Mouse (Mus musculus) adrenal gland, postnatal 36 days (tissue): ENCODE measurements at regions not wholly inside any gene's neighbourhood (a gene's known extent, or its start where the extent isn't known, plus 50 kb on each side); places are given as distances from the start of the nearest gene placed in this dataset.

ENCODE experiments used
- DNase-seq, 2 experiments: peaks; one replicate each; pipeline ENCODE4 v3.0.0; 2021; ENCODE audit warnings: mixed read lengths in 1 of 2

DNA sequence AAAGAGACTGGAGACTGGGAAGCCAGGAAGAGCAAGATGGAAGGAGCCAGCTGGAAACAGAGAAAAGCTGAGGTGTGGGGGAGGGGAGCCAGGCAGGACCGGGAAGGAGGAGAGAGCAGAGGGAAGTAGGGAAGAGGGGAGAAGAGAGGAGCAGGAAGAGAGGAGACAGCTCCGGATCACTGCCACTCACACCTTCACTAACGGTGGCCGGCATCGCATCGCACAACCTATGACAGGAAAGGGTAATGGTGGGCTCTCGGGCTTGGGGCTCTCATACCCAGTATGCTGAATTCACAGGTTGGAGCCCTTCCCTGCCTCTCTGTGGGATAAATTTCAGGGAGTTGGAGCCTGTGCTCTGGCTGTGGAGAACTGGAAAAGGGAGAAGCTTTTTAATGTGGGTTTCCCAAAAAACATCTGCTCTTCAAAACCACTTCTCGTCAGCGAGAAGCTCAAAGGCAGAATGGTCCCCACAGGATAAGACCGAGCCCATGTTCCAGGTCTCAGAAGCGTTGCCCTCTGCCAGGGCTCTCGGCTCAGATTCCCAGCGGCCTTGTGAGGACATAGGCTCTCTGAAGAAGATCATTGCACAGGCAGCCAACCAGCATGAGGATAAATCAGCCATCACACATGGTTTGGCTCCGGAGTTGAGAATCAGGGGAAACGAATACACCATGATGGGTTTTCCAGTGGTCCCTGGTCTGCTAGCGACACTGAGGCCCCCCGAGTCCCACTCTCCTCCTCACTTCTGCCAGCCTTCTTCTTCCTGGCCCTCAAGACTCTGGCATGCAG is 53.8 kb upstream of the Coro2b start:
- no peak for DNase-seq

DNA sequence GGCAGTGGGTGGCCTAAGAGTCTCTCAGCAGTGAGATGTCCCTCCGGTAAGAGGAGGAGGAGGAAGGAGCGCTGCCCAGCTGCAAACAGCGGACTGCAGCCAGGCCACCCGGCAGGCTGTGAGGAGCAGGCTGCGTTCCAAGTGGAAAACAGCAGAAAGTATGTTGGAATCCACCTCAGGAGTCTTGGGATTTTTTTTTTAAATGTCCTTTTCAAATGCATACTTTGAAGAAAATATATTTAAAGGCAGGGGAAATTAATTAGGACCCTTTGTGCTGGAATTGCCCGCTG is 54.3 kb upstream of the Coro2b start:
- no peak for DNase-seq

DNA sequence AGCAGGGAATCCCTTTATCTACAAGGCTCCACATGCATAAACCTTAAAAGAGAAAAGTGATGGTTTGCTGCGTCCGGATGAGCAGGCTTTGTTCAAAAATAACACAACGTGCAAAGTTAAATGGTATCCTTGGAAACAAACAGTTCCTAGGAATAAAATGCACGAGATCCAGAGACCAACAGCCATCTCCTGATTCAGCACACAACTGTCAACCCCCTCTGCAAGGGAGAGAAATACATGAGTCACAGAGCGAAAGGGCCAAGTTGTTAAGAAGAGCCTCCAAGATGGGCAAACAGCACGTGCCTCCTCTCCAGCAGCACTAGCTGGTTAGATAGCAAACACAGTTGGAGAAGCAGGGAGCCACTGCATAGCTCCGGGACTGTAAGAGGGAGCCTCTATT is 61.2 kb upstream of the Coro2b start:
- peak in 1 of 2 experiments; percentile 31 for DNase-seq

DNA sequence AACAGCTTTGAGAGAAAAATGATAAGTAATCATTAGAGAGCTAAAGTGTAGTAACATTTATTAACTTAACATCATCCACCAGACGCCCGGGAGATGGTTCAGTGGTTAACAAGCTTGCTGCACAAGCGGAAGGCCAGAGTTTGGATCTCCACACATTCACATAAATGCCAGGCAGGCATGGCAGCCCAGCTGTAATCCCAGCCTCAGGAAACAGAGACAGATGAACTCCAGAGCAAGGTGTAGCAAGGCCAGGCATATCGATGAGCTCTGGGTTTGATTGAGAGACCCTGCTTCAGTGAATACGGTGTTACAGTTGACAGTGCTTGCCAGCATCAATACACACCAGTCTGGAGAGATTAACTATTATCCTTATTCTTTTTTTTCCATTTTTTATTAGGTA is 62.1 kb upstream of the Coro2b start:
- no peak for DNase-seq

DNA sequence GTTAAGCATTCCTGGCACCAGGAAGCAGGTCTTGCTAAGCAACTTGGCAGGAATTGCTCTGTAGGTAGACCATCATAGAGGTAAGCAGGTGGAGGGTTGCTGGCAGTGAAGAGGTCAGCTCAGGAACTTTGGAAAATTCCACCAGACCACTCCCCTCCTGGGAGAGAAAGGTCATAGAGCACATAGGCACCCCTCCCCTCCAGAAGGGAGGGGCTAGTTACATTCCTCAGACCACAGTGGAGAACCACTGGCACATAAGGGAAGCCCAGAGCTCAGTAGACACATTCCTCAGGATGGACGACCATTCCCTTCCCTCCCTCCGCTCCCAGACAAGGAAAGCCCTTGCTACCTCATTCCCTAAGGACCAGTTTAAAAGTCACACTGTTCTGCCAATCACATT is 67.1 kb upstream of the Itga11 start:
- DNase-seq, result no peak

DNA sequence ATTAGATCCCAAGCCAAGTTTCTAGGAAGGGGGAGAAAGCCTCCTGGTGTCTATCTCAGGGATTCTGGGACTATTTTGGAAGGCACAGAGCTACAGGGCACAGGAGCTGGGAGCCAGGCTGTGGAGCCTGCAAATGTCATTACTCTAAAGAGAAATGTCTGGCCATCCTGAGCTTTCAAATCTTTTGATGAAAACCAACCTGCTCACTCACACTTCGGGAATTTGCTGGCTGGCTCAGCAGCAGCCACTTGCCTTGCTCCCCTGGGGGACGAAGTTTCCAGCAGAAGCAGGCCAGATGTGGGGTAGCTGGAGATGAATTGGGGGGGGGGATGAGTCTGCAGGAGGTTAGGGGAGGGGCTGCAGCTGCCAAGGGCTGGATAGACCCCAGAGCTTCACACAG is 66.2 kb upstream of the Itga11 start:
- no peak for DNase-seq

DNA sequence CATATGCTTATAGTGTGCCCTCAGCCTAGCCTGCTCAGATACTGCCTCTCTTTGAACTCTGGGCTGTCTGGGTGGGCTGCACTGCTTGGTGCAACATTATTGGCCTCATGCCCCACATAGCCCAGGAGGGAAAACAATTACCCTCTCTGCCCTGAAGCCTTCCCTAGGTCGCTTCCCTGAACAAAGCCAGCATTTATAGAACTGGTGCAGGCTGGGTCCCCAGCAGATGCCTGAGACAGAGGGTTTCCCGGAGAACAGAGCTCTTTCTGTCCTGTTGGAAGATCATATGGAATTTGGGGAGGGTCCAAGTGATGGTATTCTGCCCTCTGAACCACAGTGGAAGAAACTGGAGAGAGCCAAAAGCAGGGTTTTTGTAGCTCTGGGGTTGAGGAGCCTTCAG is 64.6 kb upstream of the Itga11 start:
- DNase-seq, result no peak

DNA sequence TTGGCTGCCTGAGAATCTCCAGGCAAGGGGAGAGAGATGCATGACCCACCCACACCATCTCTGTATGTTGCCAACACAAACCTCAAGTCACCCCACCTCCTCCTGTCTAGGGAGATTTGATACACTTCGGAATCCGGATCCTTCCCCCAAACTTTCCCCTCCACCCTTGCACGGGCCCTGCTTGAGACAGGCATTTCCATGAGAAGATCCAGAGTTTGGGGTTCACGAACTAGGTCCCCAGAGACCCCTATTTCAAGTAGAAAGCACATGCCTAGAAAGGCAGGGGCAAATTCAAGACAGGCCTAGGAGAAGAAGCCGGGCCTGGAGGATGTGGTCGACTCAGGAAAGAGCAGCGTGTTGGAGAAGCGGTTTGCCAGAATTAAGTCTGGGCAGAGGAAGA is 63.8 kb upstream of the Itga11 start:
- no peak for DNase-seq

DNA sequence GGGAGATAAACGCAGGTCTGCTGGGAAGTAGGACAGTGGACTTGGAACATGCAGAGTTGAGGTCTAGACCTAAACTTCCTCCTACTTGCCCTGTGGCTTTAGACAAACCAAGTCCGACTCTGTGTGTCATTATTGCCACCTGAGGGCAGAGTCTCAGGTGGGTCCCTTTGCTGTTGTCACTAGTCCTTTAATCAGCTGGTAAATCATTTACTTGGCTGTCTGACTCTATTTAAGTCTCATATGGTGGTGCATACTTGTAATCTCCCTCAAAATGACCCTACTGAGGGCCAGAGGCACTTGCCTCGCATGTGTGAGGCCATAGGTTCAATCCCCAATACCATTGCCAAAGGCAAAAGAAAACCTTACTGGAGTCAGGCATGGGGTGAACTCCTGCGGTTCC is 62.7 kb upstream of the Itga11 start:
- DNase-seq, result no peak

DNA sequence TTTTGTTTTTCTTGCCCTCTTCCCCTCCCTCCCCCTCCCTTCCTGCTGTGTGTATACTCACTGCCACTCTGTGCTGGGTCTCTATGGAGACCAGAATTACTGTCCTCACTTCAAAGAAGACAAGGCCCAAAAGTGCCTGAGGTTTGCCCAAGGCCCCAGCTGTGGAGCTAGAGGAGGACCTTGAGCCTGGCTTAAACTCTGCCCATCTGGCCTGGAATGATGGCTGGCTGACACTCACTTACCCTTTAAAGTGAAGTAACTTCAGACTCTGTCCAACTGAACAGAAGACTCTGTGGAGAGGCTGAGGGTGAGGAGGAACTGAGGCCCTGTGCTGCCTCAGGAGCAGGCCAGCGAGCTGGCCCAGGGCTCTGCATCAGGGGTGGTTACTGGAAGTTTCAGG is 61.8 kb upstream of the Itga11 start:
- peak in 1 of 2 experiments; percentile 41 for DNase-seq

DNA sequence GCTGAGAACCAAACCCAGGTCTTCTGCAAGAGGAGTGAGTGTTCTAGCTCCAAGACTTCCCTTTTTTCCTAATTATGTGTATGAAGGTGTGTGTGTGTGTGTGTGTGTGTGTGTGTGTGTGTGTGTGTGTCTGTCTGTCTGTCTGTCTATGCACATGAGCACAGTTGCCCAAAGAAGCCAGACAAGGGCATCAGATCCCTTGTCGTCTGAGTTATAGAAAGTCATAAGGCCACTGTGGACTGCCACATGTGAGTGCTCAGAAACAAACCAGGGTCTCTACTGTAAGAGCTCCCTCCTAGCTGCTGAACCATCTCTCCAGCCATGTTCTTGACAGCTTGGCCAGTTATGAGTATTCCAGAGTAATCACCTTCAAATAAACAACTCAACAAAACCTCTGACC is 58.6 kb upstream of the Itga11 start:
- no peak for DNase-seq

DNA sequence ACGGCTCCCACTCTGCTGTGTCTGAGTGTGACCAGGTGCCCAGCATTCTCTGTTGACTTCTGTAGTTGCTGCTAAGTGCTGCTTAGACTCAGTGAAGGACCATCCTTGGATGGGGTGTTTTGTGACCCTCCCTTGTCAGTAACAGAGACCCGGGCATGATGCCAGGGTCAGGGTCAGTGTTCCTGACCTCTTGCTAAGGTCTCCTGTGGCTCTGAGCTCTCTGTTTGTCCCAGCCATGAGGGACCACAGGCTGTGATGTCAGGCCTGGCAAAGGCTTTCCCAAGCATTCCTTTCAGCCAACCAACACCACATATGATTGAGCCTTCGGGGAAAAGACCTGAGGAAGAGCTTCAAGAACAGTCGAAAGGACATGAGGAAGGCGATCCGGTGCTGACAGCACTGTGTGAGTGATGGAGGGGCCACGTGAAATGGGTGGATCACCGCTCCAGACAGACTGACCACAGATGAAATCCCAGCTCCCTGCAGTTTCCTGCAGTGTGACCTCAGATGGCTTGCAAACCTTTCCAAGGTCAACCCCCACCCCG is 56.7 kb upstream of the Itga11 start:
- no peak for DNase-seq

DNA sequence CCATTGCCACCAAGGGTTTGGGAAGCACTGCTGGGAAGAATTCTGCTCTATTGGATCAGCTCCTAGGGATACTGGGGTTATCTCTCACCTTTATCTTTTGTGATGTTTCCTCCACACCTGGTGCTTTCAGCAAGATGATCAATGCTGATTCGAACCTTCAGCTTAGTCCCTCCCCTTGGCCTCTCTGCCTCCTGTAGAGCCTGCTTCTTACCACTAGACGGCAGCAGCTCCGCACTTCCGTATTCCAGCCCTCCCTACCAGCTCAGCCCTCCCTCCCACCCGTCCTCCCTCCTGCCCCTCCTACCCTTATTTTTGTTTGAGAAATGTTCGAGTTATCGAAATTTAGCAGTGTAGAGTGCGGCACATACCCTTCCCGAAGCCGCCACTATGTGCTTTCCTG is 55.5 kb upstream of the Itga11 start:
- peak in 1 of 2 experiments; percentile 44 for DNase-seq

DNA sequence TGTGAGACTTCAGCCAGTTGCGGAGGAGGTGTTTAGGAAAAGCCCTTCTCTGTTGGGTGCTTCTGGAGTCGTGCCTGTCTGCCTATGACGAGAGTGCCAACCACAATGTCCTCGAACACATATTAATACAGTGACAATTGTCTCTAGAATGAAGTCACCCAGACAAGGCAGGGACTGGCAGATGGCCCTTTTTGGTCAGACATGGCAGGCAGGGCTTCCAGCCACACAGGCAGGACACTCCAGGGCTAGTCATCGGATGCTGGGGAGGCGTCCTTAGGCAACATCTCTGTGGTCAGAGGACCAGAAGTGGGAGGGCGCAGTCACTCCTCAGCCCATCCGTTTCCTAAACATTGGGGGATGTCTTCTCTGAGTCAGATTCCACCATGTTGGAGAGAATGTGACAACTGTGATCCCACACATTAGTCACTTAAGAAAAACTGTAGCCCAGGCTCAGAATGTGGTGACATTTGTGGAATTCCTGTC is 53.0 kb upstream of the Itga11 start:
- peak in 1 of 2 experiments; percentile 42 for DNase-seq

DNA sequence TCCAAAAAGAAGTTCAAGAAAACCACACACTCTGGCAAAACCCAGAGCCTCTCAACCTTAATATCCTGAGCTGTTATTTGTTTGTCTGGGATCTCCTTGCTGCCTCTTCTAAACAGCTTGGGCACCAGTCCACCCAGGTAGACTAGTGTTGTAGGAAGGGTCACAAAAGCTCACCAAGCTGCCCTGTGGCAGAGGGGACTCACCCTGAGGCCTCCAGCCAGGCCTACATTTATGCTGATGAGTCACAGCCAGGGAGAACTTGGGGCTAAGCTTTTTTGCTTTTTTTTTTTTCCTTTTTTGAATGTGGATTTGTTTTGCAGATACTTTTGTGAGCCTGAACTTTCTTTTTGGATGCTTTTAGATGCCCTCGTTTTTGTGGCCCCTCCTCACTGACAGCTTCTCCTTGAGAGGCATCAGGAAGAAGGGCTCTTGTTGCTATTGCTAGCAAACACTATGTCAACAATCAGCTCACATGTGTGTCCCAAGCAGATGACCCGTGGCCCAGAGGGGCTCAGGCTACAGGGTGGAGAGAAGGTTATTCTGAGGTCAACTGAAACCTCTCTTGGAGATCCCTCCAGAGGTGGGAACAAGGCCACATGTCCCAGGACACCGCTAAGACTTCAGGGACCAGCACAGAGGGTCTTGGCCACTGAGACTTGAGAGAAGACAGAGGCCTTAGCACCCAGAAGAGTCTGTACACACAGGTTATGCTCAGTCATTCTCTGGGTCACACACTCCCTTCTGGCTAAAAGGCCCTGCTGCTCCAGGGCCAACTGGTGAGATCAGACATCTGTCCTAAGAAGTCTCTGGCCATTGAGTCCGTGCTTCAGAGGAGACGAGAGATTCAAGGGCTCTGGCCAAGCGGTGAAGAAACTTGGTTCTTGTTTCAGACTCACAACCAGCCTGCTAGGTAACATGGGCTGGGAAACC is 50.3 kb upstream of the Itga11 start:
- DNase-seq, result peak; percentile 25 to 42
